In the genomic region with DNA sequence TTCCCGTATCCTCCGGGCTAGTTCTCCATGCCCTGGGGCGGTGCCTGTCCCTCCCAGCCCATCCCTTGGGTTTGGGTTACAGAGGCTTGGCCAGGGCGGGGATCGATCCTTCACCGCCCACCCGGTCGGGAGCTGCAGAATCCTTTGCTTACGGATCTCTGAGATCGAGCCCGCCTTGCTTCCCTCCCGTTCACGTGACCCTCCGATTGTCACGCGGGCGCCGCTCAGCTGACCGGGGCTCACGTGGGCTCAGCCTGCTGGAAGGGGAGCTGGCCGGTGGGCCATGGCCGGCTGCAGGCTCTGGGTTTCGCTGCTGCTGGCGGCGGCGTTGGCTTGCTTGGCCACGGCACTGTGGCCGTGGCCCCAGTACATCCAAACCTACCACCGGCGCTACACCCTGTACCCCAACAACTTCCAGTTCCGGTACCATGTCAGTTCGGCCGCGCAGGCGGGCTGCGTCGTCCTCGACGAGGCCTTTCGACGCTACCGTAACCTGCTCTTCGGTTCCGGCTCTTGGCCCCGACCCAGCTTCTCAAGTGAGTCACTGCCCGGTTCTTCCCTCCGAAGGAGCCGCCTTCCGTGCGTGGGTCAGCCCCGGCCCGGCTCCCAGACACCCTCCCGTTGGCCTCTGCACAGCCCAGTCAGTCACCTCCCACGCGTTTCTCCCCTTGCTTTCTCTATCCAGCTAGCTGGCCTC, we compare ENCODE assay signal across 9 mouse cellular contexts. TPM values are rescaled to one million over a fixed set of nuclear protein-coding genes. Genes with fewer than 3 reads are reported as not detected.
DNase-seq lines count a peak whose midpoint lies in the region; ATAC-seq and TF ChIP-seq lines count a peak whose summit lies in the region.
"Had no signal": no experiment of that assay in that cellular context is flagged by ENCODE, and none has a peak within 500 bp of the region (broad histone marks: within the 10 kb centered on the region; RNA-seq: fewer than 3 reads in every experiment).

A gene (plus strand): TSS at position 100 of the 697 bp plus-strand sequence.
A gene (minus strand): TSS at position 407 of the 697 bp plus-strand sequence.

- peak within 1 kb of the TSS; percentile 68 for H3K4me3 ChIP-seq in embryonic facial prominence, embryonic 11.5 days (ENCODE audit: low read depth, low read length)
- peak within 1 kb of the TSS; percentile 86 for H3K4me3 ChIP-seq in heart, adult 2 months
- H3K4me3 ChIP-seq in kidney, adult 2 months (ENCODE audit: insufficient read depth, low read depth, low read length), result peak within 1 kb of the TSS; percentile 53
- H3K4me3 ChIP-seq in limb, embryonic 14.5 days (replicated peaks; ENCODE audit: low read length), result peak within 1 kb of the TSS; percentile 77
- H3K4me3 ChIP-seq in midbrain, embryonic 16.5 days (ENCODE audit: low read depth, low read length), result peak within 1 kb of the TSS; percentile 73

- H3K36me3 ChIP-seq in embryonic facial prominence, embryonic 11.5 days (replicated peaks; ENCODE audit: control insufficient read depth, insufficient read depth, low read depth, low read length), result no peaks in the 10 kb centered on the region
- no peaks in the 10 kb centered on the region for H3K36me3 ChIP-seq in heart, adult 2 months (ENCODE audit: control insufficient read depth, insufficient read depth, low read length)
- H3K36me3 ChIP-seq in kidney, adult 2 months (ENCODE audit: control insufficient read depth, insufficient read depth, low read length), result no peaks in the 10 kb centered on the region
- H3K36me3 ChIP-seq in limb, embryonic 14.5 days (ENCODE audit: control insufficient read depth, insufficient read depth, low read length), result no peaks in the 10 kb centered on the region
- no peaks in the 10 kb centered on the region for H3K36me3 ChIP-seq in midbrain, embryonic 16.5 days (ENCODE audit: control insufficient read depth, insufficient read depth, low read length)
- H3K36me3 ChIP-seq: G1E had no signal

- H3K9ac ChIP-seq in embryonic facial prominence, embryonic 11.5 days (replicated peaks; ENCODE audit: low read length), result peak within 1 kb of the TSS; percentile 79
- H3K9ac ChIP-seq in heart, adult 2 months (ENCODE audit: low read depth, low read length), result peak within 1 kb of the TSS; percentile 81
- peak within 1 kb of the TSS; percentile 82 for H3K9ac ChIP-seq in limb, embryonic 14.5 days (ENCODE audit: low read depth, low read length, severe bottlenecking)
- peak within 1 kb of the TSS; percentile 79 for H3K9ac ChIP-seq in midbrain, embryonic 16.5 days (ENCODE audit: low read depth, low read length)

- 5% methylated on average over 55 of the region's 55 CpGs for WGBS in embryonic facial prominence, embryonic 11.5 days
- under 1% methylated on average over 55 of the region's 55 CpGs for WGBS in heart, adult 2 months
- WGBS in kidney, adult 2 months, result under 1% methylated on average over 55 of the region's 55 CpGs
- WGBS in limb, embryonic 14.5 days, result 1% methylated on average over 49 of the region's 55 CpGs
- WGBS in midbrain, embryonic 16.5 days, result 2% methylated on average over 52 of the region's 55 CpGs

- no peaks in the 10 kb centered on the region; the same call in 1 of the 2 replicates for H3K79me2 ChIP-seq in heart, adult 2 months (replicated peaks; ENCODE audit: control insufficient read depth, insufficient read depth, low read length)

- no peaks in the 10 kb centered on the region for H3K4me1 ChIP-seq in embryonic facial prominence, embryonic 11.5 days (ENCODE audit: control insufficient read depth, insufficient read depth, low read length)
- H3K4me1 ChIP-seq in heart, adult 2 months (ENCODE audit: control insufficient read depth, insufficient read depth, low read length), result peaks cover 8% of the 10 kb centered on the region
- H3K4me1 ChIP-seq in kidney, adult 2 months (ENCODE audit: control insufficient read depth, insufficient read depth, low read length), result peaks cover 5% of the 10 kb centered on the region; the same call in 1 of the 2 replicates
- H3K4me1 ChIP-seq in limb, embryonic 14.5 days (ENCODE audit: control insufficient read depth, insufficient read depth, low read length), result peaks cover 17% of the 10 kb centered on the region
- peaks cover 23% of the 10 kb centered on the region for H3K4me1 ChIP-seq in midbrain, embryonic 16.5 days (ENCODE audit: control insufficient read depth, insufficient read depth, low read length)

- TF ChIP-seq EP300 in heart, adult 2 months (IDR thresholded peaks at IDR 0.05; ENCODE audit: insufficient read depth, low read depth, low read length), result peak; percentile 57; the same call in 1 of the 2 replicates

- H3K27me3 ChIP-seq in embryonic facial prominence, embryonic 11.5 days (ENCODE audit: control insufficient read depth, insufficient read depth, low read length), result no peaks in the 10 kb centered on the region
- H3K27me3 ChIP-seq in heart, adult 2 months (ENCODE audit: control insufficient read depth, insufficient read depth, low read length), result no peaks in the 10 kb centered on the region
- no peaks in the 10 kb centered on the region for H3K27me3 ChIP-seq in kidney, adult 2 months (replicated peaks; ENCODE audit: control insufficient read depth, insufficient read depth, low read length)
- H3K27me3 ChIP-seq in limb, embryonic 14.5 days (ENCODE audit: control insufficient read depth, insufficient read depth, low read length), result no peaks in the 10 kb centered on the region
- no peaks in the 10 kb centered on the region for H3K27me3 ChIP-seq in midbrain, embryonic 16.5 days (ENCODE audit: control insufficient read depth, insufficient read depth, low read depth, low read length)

- no peaks in the 10 kb centered on the region for H3K9me3 ChIP-seq in embryonic facial prominence, embryonic 11.5 days (replicated peaks; ENCODE audit: control insufficient read depth, low read length)
- no peaks in the 10 kb centered on the region for H3K9me3 ChIP-seq in limb, embryonic 14.5 days (ENCODE audit: control insufficient read depth, low read length)
- no peaks in the 10 kb centered on the region for H3K9me3 ChIP-seq in midbrain, embryonic 16.5 days (replicated peaks; ENCODE audit: control insufficient read depth, low read length, poor library complexity, severe bottlenecking)
- H3K9me3 ChIP-seq: G1E had no signal

- peak; percentile 78 for TF ChIP-seq POLR2A in heart, adult 2 months (IDR thresholded peaks at IDR 0.05; ENCODE audit: insufficient read depth, low read depth, low read length)
- peak; percentile 28 for TF ChIP-seq POLR2A in kidney, adult 2 months (IDR thresholded peaks at IDR 0.05; ENCODE audit: low read depth, low read length)
- TF ChIP-seq POLR2A in limb, embryonic 14.5 days (IDR thresholded peaks at IDR 0.05; ENCODE audit: borderline replicate concordance, extremely low read depth, insufficient read depth, insufficient read length), result peak; percentile 75; the same call in 1 of the 2 replicates

- H3K4me2 ChIP-seq in embryonic facial prominence, embryonic 11.5 days (ENCODE audit: low read depth, low read length), result peak within 1 kb of the TSS; percentile 85
- H3K4me2 ChIP-seq in limb, embryonic 14.5 days (replicated peaks; ENCODE audit: low read depth, low read length, severe bottlenecking), result peak within 1 kb of the TSS; percentile 87
- H3K4me2 ChIP-seq in midbrain, embryonic 16.5 days (ENCODE audit: low read length), result peak within 1 kb of the TSS; percentile 73

- no peak within 1 kb of the TSS for H3K27ac ChIP-seq in embryonic facial prominence, embryonic 11.5 days (replicated peaks; ENCODE audit: low read depth, low read length)
- H3K27ac ChIP-seq in heart, adult 2 months, result peak within 1 kb of the TSS; percentile 91
- peak within 1 kb of the TSS; percentile 2; the same call in 1 of the 2 replicates for H3K27ac ChIP-seq in kidney, adult 2 months (ENCODE audit: insufficient read depth, low read depth, low read length)
- H3K27ac ChIP-seq in limb, embryonic 14.5 days (replicated peaks; ENCODE audit: low read depth, low read length), result 0 out of 2 replicates have a peak within 1 kb of the TSS, but pooled peaks have one; percentile 43
- peak within 1 kb of the TSS; percentile 34 for H3K27ac ChIP-seq in midbrain, embryonic 16.5 days (ENCODE audit: low read length)

- peak; percentile 84 for DNase-seq in layer of hippocampus, adult 11-12 months (ENCODE audit: low spot score)
- no peak for DNase-seq in layer of hippocampus, adult 9-10 months (ENCODE audit: low spot score)
- peak; percentile 95 for DNase-seq in embryonic facial prominence, embryonic 11.5 days (ENCODE audit: low spot score)
- DNase-seq in heart, adult 2 months, result peak; percentile 85 to 88
- DNase-seq in kidney, adult 2 months, result peak; percentile 81
- peak; percentile 86 for DNase-seq in limb, embryonic 14.5 days (ENCODE audit: low spot score)
- peak; percentile 47 to 75 for DNase-seq in spleen, postnatal 10 days (ENCODE audit: low spot score in 2 of 2)

- intact Hi-C loops in heart, adult 2 months (cut with DNase I), result loop anchor here (2.0 kb wide), 1 partner anchor 51 kb away; no protein-coding TSS in a partner anchor

- peak; percentile 78 for ATAC-seq in embryonic facial prominence, embryonic 11.5 days (replicated peaks; ENCODE audit: insufficient number of reproducible peaks, low FRiP score, low TSS enrichment, low read depth)
- peak; percentile 94 for ATAC-seq in limb, embryonic 14.5 days (ENCODE audit: low FRiP score, low read depth)
- peak; percentile 94 for ATAC-seq in midbrain, embryonic 16.5 days

- TF ChIP-seq CTCF in heart, adult 2 months (IDR thresholded peaks at IDR 0.05), result no peak
- no peak for TF ChIP-seq CTCF in kidney, adult 2 months (conservative IDR thresholded peaks at IDR 0.05; ENCODE audit: insufficient read depth, insufficient read length, low read depth, low read length)

RNA-seq across cellular contexts. Expression of the first gene that starts in this region (rescaled TPM):
- polyA plus RNA-seq in embryonic facial prominence, embryonic 11.5 days (2014; fragmentation: Nextera tagmentation; extraction: Ambion mirVana), result 49.4 and 64.0 TPM in 2 replicates
- 10 to 100 TPM; 46.9 to 51.7 TPM for total RNA-seq in heart, adult 2 months (2021)
- 50.6 and 64.4 TPM in 2 replicates for polyA plus RNA-seq in heart, adult 2 months (2012; rRNA removed)
- 76.1 and 77.7 TPM in 2 replicates for polyA plus RNA-seq in kidney, adult 2 months (2012; rRNA removed)
- polyA plus RNA-seq in limb, embryonic 14.5 days (2012; rRNA removed), result 82.0 and 110 TPM in 2 replicates
- polyA plus RNA-seq in limb, embryonic 14.5 days (2014; fragmentation: Nextera tagmentation; extraction: Ambion mirVana), result 94.9 and 109 TPM in 2 replicates
- polyA plus RNA-seq in midbrain, embryonic 16.5 days (2015; fragmentation: Nextera tagmentation; extraction: Ambion mirVana), result 60.4 and 62.4 TPM in 2 replicates

RNA-seq across cellular contexts. Expression of the second gene that starts in this region (rescaled TPM):
- polyA plus RNA-seq in embryonic facial prominence, embryonic 11.5 days (2014; fragmentation: Nextera tagmentation; extraction: Ambion mirVana), result not detected in 2 replicates
- under 1 TPM; 0.37 to 0.84 TPM for total RNA-seq in heart, adult 2 months (2021)
- 0.16 and 0.29 TPM in 2 replicates for polyA plus RNA-seq in heart, adult 2 months (2012; rRNA removed)
- 0.14 TPM in 1 of 2 replicates, not detected in the other for polyA plus RNA-seq in kidney, adult 2 months (2012; rRNA removed)
- 0.10 TPM in 2 replicates for polyA plus RNA-seq in limb, embryonic 14.5 days (2012; rRNA removed)
- polyA plus RNA-seq in limb, embryonic 14.5 days (2014; fragmentation: Nextera tagmentation; extraction: Ambion mirVana), result not detected in 2 replicates
- polyA plus RNA-seq in midbrain, embryonic 16.5 days (2015; fragmentation: Nextera tagmentation; extraction: Ambion mirVana), result 0.94 and 0.97 TPM in 2 replicates
- total RNA-seq: G1E had no signal
- polyA plus RNA-seq: G1E had no signal

Comparison
In these comparisons a context has a peak if more than half of its experiments do, and no peak if none do; other contexts are left out.
1. POLR2A ChIP-seq: peak in every context shown above with its lines; median percentile 78 in heart, adult 2 months; 75 in limb, embryonic 14.5 days; 28 in kidney, adult 2 months.